Mouse (Mus musculus) liver, embryonic 14.5 days (tissue): Measurements from ENCODE around the gene Rmi1.

ENCODE experiments used
- CTCF ChIP-seq: IDR thresholded peaks from 2 replicates; pipeline ENCODE4 v1.5.1; 2016; ENCODE audit warnings: antibody characterized with exemption, low read depth, control low read depth
- EP300 ChIP-seq: IDR thresholded peaks from 2 replicates; pipeline ENCODE4 v1.6.1; 2016; ENCODE audit warnings: antibody characterized with exemption, low read depth

- TF ChIP-seq CTCF (no peak), EP300 (no peak)
Measured at GRCm38 (mm10) chr13:58359304-58359653, 42.8 kb upstream of the Rmi1 start.
